Mouse (Mus musculus): Measurements from ENCODE around the gene Actl6a. TPM values are rescaled to one million over a fixed set of nuclear protein-coding genes. Genes with fewer than 3 reads are reported as not detected.
"Not testable (repeated sequence)": the region's sequence is repeated elsewhere in the genome, so short reads cannot be mapped to it uniquely, and the experiment has no call there.

The Actl6a gene
- polyA plus RNA-seq (2012; rRNA removed): 13.6 and 18.9 TPM in 2 replicates

DNA sequence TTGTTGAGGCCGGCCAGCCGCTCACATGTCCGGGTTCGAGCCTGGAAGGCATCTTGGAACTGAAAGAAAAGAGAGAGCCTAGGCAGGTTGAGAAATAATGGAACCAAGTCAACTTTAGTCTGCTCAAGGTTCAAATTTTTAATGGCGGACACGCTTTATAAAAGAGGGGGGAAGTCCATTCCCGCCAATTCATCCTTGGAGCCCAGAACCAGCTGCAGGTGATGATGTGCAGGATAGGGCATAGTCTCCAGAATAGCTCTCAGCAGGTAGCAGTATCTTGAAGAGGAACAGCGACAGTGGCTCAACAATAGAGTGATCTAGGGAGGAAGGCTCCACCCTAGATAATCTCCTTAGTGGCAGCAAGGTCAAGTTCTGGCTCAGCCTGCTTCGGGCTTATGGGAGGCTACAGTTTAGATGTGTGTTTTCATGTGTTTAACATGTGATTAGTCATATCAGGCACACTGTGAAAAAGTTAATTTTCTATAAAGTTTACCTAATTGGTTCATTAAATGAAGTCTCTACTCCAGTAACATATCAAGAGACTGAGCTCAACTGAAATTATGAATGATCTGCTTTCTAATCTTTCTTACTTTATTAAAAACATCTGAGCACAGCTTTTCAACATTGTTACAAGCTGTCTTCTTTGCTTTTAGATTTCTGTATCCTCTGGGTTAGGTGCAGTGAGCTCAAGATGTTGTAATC, at the start of gene Actl6a:
Gene Actl6a (plus strand): TSS at position 652 of the 702 bp plus-strand sequence.
- not testable (repeated sequence) for DNase-seq; H3K4me3 ChIP-seq (replicated peaks; ENCODE audit: extremely low read depth, low read depth, low read length); H3K4me1 ChIP-seq (ENCODE audit: control insufficient read depth, insufficient read depth, low read length)
- WGBS: 74% methylated on average over 9 of the region's 9 CpGs

DNA sequence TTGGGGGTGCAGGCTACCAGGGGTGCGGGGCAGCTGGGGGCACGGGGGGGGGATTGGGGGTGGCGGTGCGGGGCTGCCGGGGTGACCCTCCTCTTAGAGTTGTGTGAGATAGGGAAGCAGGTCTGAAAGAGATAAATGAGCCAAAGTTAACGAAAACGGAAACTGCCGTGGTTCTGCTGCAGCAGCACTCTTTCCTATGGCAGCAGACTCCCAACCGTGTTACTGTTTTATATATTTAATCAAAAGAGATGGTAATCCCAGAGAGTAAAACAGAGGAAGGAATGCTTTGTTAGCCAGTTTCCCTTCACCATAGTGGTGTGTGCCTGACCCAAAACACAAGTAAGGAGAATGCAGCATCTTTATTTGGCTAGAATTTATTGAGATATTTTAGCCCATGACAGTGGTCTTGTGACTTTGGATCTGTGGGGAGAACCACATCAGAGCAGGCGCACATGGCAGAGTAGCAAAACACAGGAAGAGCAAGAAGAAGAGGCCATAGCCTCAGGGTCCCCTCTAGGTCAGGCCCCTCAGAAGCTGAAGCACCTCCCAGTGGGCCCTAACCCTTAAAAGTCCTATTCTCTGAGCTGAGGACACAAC, 49.6 kb upstream of the Actl6a start:
- Histone ChIP-seq H3K4me1 (ENCODE audit: control insufficient read depth, insufficient read depth, low read length) (no peaks in the 10 kb centered on the region), H3K4me3 (replicated peaks; ENCODE audit: extremely low read depth, low read depth, low read length) (no peak overlapping the region)
- TF ChIP-seq CTCF (IDR thresholded peaks at IDR 0.05; ENCODE audit: insufficient read depth, low read length): no peak
- no peak for TF ChIP-seq POLR2A (IDR thresholded peaks at IDR 0.05; ENCODE audit: borderline replicate concordance, extremely low read depth, low read depth, low read length)
- 56% methylated on average over 10 of the region's 10 CpGs for WGBS
- DNase-seq: no peak

DNA sequence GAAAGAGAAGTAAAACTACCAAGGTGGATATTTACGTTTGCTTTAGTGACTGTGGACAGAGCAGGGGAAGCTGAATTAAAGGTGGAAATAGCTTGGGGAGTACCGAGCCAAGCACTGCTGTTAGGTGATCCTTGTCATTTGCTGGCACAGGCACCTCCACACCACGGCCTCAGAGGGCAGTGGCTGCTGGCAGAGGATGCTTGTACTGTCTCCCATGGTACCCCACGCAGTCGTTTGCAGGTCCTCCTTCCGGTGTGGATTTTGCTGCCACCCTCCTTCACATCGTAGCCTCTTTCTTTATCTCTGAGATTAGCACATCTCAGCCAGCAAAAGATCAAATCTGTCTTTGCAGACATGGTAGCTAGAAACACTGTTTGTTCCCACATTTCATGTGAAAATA, 47.7 kb upstream of the Actl6a start:
- DNase-seq: no peak
- TF ChIP-seq CTCF (IDR thresholded peaks at IDR 0.05; ENCODE audit: insufficient read depth, low read length): no peak
- TF ChIP-seq POLR2A (IDR thresholded peaks at IDR 0.05; ENCODE audit: borderline replicate concordance, extremely low read depth, low read depth, low read length): no peak

DNA sequence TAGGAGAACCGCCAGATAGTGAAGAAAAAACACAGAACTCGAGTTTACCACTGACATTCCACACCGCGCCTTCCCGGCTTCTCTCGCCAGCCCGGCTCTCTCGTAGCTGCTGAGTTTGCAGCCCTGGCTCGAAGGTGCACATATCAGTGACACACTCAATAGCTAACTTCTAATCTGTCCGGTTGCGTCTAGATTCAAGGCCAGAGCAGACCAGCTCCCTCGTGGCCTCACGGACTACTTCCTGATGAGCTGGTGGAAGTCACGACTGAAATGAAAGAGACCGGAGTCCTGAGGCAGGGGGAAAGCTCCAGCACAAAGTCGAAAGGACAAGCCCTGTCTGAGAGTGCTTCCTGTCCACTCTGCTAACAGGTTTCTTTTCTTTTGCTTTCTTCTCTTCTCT, 47.3 kb upstream of the Actl6a start:
- H3K4me3 ChIP-seq (replicated peaks; ENCODE audit: extremely low read depth, low read depth, low read length): peak overlapping the region; percentile 55
- H3K4me1 ChIP-seq (ENCODE audit: control insufficient read depth, insufficient read depth, low read length): no peaks in the 10 kb centered on the region
- WGBS: 30% methylated on average over 16 of the region's 16 CpGs
- no peak for DNase-seq
- no peak for TF ChIP-seq CTCF (IDR thresholded peaks at IDR 0.05; ENCODE audit: insufficient read depth, low read length)
- no peak for TF ChIP-seq POLR2A (IDR thresholded peaks at IDR 0.05; ENCODE audit: borderline replicate concordance, extremely low read depth, low read depth, low read length)

More for the DNA sequence above, 47.7 kb upstream of the Actl6a start:
- WGBS: 33% methylated on average over 7 of the region's 7 CpGs
- no peak overlapping the region for H3K4me3 ChIP-seq (replicated peaks; ENCODE audit: extremely low read depth, low read depth, low read length)
- H3K4me1 ChIP-seq (ENCODE audit: control insufficient read depth, insufficient read depth, low read length): no peaks in the 10 kb centered on the region

DNA sequence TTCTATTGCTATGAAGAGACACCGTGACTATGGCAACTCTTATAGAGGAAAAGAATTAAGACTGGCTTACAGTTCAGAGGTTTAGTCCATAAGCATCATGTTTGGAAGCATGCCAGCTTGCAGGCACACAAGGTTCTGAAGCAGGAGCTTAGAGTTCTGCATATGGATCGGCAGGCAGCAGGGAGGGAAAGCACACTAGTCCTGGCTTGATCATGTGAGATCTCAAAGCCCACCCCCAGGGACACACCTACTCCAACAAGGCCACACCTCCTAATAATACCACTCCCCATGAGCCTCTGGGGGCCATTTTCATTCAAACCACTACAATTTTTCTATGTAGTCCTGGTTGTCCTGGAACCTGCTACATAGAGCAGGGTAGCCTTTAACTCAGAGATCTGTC, 46.6 kb upstream of the Actl6a start:
- Histone ChIP-seq H3K4me3 (replicated peaks; ENCODE audit: extremely low read depth, low read depth, low read length) (no peak overlapping the region), H3K4me1 (ENCODE audit: control insufficient read depth, insufficient read depth, low read length) (no peaks in the 10 kb centered on the region)
- DNase-seq: no peak
- 83% methylated on average over 2 of the region's 2 CpGs for WGBS
- TF ChIP-seq CTCF (IDR thresholded peaks at IDR 0.05; ENCODE audit: insufficient read depth, low read length) (no peak), POLR2A (IDR thresholded peaks at IDR 0.05; ENCODE audit: borderline replicate concordance, extremely low read depth, low read depth, low read length) (no peak)

DNA sequence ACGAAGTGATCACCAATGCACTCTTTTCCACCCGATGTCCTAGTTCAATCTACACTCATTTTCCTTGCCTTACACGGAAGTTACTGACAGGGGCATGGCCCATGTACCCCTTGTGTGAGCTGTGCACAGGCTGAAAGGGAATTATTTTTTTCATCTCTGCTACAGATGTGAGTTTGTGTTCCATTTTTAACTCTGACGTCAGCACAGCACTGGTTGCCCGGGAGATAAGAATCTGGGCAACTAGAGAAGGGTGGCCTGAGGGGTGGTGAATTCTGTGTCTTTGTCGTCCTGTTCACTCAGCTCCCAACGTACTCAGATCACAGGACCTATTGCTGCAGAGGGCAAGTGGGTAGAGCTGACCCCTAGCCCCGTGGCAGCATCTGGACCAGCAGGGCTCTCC, 45.8 kb upstream of the Actl6a start:
- 48% methylated on average over 8 of the region's 8 CpGs for WGBS
- DNase-seq: no peak
- Histone ChIP-seq H3K4me1 (ENCODE audit: control insufficient read depth, insufficient read depth, low read length) (no peaks in the 10 kb centered on the region), H3K4me3 (replicated peaks; ENCODE audit: extremely low read depth, low read depth, low read length) (no peak overlapping the region)
- TF ChIP-seq POLR2A (IDR thresholded peaks at IDR 0.05; ENCODE audit: borderline replicate concordance, extremely low read depth, low read depth, low read length) (no peak), CTCF (IDR thresholded peaks at IDR 0.05; ENCODE audit: insufficient read depth, low read length) (no peak)

DNA sequence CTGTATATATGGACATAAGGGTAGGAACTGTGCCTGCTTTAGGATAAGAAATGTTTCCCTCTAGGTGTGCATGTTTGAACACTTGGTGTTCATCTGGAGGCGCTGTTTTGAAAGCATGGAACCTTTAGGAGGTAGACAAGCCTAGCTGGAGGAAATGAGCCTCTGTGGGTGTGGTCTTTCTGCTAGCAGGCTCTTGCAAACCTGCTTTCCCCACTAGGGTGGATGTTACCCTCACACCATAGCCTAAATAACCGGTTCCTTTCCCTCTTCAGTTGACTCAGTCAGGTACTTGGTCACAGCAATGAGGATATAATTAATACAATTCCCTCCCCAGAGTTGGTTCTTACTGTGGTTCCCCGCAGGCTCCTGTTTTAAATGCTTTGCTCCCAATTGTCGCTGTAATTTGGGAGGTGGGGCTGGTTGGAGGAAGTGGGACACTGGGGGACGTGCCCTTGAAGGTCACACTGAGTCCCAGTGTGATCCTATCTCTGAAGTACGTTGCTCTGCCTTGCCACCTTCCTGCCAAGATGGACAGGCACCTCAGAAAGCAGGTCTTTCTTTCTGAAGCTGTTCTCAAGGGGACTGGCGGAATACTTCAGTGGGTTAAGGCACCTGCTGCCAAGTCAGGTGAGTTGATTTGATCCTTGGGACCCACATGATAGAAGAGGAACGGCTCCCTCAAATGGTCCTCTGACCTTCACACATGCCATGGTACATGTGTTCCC, 45.1 kb upstream of the Actl6a start:
- Histone ChIP-seq H3K4me1 (ENCODE audit: control insufficient read depth, insufficient read depth, low read length) (no peaks in the 10 kb centered on the region), H3K4me3 (replicated peaks; ENCODE audit: extremely low read depth, low read depth, low read length) (no peak overlapping the region)
- DNase-seq: no peak
- WGBS: 47% methylated on average over 8 of the region's 8 CpGs
- TF ChIP-seq CTCF (IDR thresholded peaks at IDR 0.05; ENCODE audit: insufficient read depth, low read length) (no peak), POLR2A (IDR thresholded peaks at IDR 0.05; ENCODE audit: borderline replicate concordance, extremely low read depth, low read depth, low read length) (no peak)

DNA sequence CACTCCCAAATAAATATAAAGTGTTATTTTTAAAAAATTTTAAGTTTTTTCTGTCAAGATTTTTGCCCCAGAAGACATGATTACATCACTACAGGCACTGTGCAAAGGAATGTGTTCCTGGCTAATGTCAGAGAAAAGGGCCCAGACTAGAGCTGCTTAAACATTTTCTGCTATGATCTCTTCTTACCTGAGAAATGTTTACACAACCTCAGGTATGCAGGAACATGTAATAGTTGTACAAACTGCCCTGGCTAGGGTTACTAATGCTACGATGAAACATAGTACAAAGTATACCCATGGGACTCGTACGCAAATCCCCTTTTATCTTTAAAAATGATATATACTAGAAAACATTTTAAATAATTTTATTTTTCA, 44.6 kb upstream of the Actl6a start:
- TF ChIP-seq POLR2A (IDR thresholded peaks at IDR 0.05; ENCODE audit: borderline replicate concordance, extremely low read depth, low read depth, low read length) (no peak), CTCF (IDR thresholded peaks at IDR 0.05; ENCODE audit: insufficient read depth, low read length) (no peak)
- no peaks in the 10 kb centered on the region for H3K4me1 ChIP-seq (ENCODE audit: control insufficient read depth, insufficient read depth, low read length)
- WGBS: 73% methylated on average over 3 of the region's 3 CpGs
- H3K4me3 ChIP-seq (replicated peaks; ENCODE audit: extremely low read depth, low read depth, low read length): no peak overlapping the region
- DNase-seq: no peak

DNA sequence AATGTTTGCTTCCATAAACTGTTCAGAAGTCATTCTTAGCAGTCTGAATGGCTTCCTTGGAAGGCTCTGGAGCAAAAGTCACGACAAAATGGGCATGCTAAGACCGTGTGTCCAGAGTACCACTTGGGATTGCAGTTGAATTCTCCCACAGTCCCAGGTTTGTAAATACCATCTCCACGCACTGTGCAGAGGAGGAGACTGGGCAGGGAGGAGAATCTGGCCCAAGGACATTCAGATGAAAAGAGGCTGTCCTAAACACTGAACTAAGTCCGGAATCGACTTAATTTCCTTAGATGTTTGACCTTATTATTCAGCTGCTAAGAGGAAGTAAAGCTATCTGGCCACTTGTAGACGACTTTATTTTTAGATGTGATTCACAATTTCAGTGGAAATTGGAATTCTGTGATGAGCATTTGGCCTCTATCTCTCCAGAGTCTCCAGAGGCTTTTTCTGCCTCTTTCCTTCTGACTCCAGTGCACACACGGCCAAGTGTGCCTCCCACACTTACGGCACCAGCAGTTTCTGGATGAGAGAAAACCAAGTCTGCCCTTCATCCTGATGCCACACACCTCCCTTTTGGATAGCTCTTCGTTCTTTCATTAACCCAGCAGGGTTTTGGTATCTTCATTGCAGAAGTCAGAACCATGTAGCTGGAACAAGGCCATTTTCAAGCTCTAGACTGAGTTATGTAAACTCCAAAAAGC, 37.7 kb upstream of the Actl6a start:
- WGBS: 30% methylated on average over 9 of the region's 9 CpGs
- H3K4me3 ChIP-seq (replicated peaks; ENCODE audit: extremely low read depth, low read depth, low read length): no peak overlapping the region
- peaks cover 9% of the 10 kb centered on the region; the same call in 1 of the 2 replicates for H3K4me1 ChIP-seq (ENCODE audit: control insufficient read depth, insufficient read depth, low read length)
- TF ChIP-seq POLR2A (IDR thresholded peaks at IDR 0.05; ENCODE audit: borderline replicate concordance, extremely low read depth, low read depth, low read length): no peak
- no peak for TF ChIP-seq CTCF (IDR thresholded peaks at IDR 0.05; ENCODE audit: insufficient read depth, low read length)
- no peak for DNase-seq
